Mouse (Mus musculus): ENCODE results near the gene Cpb2. TPM values are rescaled to one million over a fixed set of nuclear protein-coding genes. Genes with fewer than 3 reads are reported as not detected.

The Cpb2 gene
- polyA plus RNA-seq, 1 experiment from 2014 or later: not detected

- no peak for DNase-seq (ENCODE audit: low spot score)
- no peak overlapping the region for H3K9ac ChIP-seq (ENCODE audit: low read depth, low read length)
- H3K27me3 ChIP-seq (replicated peaks; ENCODE audit: control insufficient read depth, insufficient read depth, low read length): no peaks in the 10 kb centered on the region
- no peaks in the 10 kb centered on the region for H3K4me1 ChIP-seq (ENCODE audit: control insufficient read depth, insufficient read depth, low read length)
- H3K27ac ChIP-seq (replicated peaks; ENCODE audit: low read depth, low read length): no peak overlapping the region
- peaks cover 6% of the 10 kb centered on the region; the same call in 1 of the 2 replicates for H3K36me3 ChIP-seq (ENCODE audit: control insufficient read depth, insufficient read depth, low read length)
- H3K4me3 ChIP-seq (ENCODE audit: low read depth, low read length): no peak overlapping the region
- no peaks in the 10 kb centered on the region for H3K9me3 ChIP-seq (ENCODE audit: control insufficient read depth, low read length)
- no peak for ATAC-seq (ENCODE audit: low read depth)
- H3K4me2 ChIP-seq (ENCODE audit: low read depth, low read length): no peak overlapping the region
- 94% methylated on average over 2 of the region's 2 CpGs for WGBS
These were observed 72.4 kb downstream of the Cpb2 start for GRCm38 (mm10) chr14:75314484-75314883.

DNA sequence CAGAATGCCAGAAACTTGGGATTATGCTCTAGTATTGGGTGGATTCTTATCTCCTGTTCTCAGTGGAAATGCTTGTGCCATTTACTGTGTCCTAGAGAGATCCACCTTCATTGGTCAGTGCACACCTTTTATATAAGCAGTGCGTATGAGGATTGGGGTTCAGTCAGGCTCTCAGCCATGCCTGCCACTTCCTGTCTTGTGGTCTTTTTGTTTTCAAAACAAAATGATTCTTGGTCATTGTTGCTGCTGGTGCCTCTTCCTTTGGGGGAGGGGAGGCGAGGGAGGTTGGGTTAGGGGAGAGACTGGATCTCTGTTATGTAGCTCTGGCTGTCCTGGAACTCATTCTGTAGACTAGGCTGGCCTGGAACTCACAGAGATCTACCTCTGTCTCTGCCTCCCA is 76.6 kb downstream of the Cpb2 start:
- Histone ChIP-seq H3K4me2 (ENCODE audit: low read depth, low read length) (no peak overlapping the region), H3K27ac (replicated peaks; ENCODE audit: low read depth, low read length) (no peak overlapping the region), H3K9ac (ENCODE audit: low read depth, low read length) (no peak overlapping the region), H3K36me3 (ENCODE audit: control insufficient read depth, insufficient read depth, low read length) (peaks cover 30% of the 10 kb centered on the region), H3K9me3 (ENCODE audit: control insufficient read depth, low read length) (no peaks in the 10 kb centered on the region), H3K4me3 (ENCODE audit: low read depth, low read length) (no peak overlapping the region), H3K27me3 (replicated peaks; ENCODE audit: control insufficient read depth, insufficient read depth, low read length) (no peaks in the 10 kb centered on the region), H3K4me1 (ENCODE audit: control insufficient read depth, insufficient read depth, low read length) (no peaks in the 10 kb centered on the region)
- 91% methylated on average over 2 of the region's 2 CpGs for WGBS
- ATAC-seq (ENCODE audit: low read depth) (no peak), DNase-seq (ENCODE audit: low spot score) (no peak)

GRCm38 (mm10) chr14:75320269-75320668 is 78.2 kb downstream of the Cpb2 start:
- Histone ChIP-seq H3K4me1 (ENCODE audit: control insufficient read depth, insufficient read depth, low read length) (no peaks in the 10 kb centered on the region), H3K27ac (replicated peaks; ENCODE audit: low read depth, low read length) (no peak overlapping the region), H3K36me3 (ENCODE audit: control insufficient read depth, insufficient read depth, low read length) (peaks cover 42% of the 10 kb centered on the region), H3K9ac (ENCODE audit: low read depth, low read length) (no peak overlapping the region), H3K4me2 (ENCODE audit: low read depth, low read length) (no peak overlapping the region), H3K27me3 (replicated peaks; ENCODE audit: control insufficient read depth, insufficient read depth, low read length) (no peaks in the 10 kb centered on the region), H3K9me3 (ENCODE audit: control insufficient read depth, low read length) (no peaks in the 10 kb centered on the region), H3K4me3 (ENCODE audit: low read depth, low read length) (no peak overlapping the region)
- DNase-seq (ENCODE audit: low spot score): no peak
- no peak for ATAC-seq (ENCODE audit: low read depth)
- WGBS: 94% methylated on average over 5 of the region's 5 CpGs

DNA sequence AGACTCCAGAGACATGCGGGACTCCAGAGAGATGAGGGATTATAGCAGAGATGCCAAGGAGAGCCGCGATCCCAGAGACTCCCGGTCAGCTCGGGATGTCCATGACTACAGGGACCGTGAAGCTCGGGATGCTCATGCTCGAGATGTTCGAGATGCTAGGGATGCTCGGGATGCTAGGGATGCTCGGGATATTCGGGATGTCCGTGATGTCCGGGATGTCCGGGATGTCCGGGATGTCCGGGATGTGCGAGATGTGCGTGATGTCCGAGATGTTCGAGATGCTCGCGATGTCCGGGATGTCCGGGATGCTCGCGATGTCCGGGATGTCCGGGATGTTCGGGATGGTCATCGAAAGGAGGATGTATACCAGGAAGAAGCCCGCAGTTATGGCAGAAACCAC is 81.3 kb downstream of the Cpb2 start:
- Histone ChIP-seq H3K9ac (ENCODE audit: low read depth, low read length) (no peak overlapping the region), H3K4me1 (ENCODE audit: control insufficient read depth, insufficient read depth, low read length) (no peaks in the 10 kb centered on the region), H3K27me3 (replicated peaks; ENCODE audit: control insufficient read depth, insufficient read depth, low read length) (no peaks in the 10 kb centered on the region), H3K27ac (replicated peaks; ENCODE audit: low read depth, low read length) (no peak overlapping the region), H3K4me2 (ENCODE audit: low read depth, low read length) (no peak overlapping the region), H3K9me3 (ENCODE audit: control insufficient read depth, low read length) (no peaks in the 10 kb centered on the region), H3K4me3 (ENCODE audit: low read depth, low read length) (no peak overlapping the region), H3K36me3 (ENCODE audit: control insufficient read depth, insufficient read depth, low read length) (peaks cover 50% of the 10 kb centered on the region)
- no peak for ATAC-seq (ENCODE audit: low read depth)
- WGBS: 98% methylated on average over 32 of the region's 32 CpGs
- DNase-seq (ENCODE audit: low spot score): no peak

DNA sequence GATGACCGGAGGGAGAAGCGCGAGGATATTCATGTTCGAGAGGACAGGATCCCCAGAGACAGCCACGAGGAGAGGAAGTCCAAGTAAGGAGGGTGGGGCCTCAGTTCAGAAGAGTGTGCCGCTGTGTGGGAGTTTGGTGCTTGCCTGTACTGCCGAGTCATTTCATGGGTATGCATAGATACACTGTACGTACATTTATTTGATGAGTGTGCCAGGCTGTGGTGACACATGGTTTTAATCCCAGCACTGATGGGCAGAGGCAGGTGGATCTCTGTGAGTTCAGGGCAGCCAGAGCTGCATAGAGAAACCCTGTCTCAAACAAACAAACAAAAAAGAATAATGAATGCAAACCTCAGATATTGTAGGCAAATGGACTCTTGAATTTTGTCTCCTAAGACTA is 86.0 kb downstream of the Cpb2 start:
- Histone ChIP-seq H3K4me2 (ENCODE audit: low read depth, low read length) (no peak overlapping the region), H3K9ac (ENCODE audit: low read depth, low read length) (no peak overlapping the region), H3K9me3 (ENCODE audit: control insufficient read depth, low read length) (no peaks in the 10 kb centered on the region), H3K36me3 (ENCODE audit: control insufficient read depth, insufficient read depth, low read length) (peaks cover 73% of the 10 kb centered on the region), H3K27ac (replicated peaks; ENCODE audit: low read depth, low read length) (no peak overlapping the region), H3K4me1 (ENCODE audit: control insufficient read depth, insufficient read depth, low read length) (no peaks in the 10 kb centered on the region), H3K27me3 (replicated peaks; ENCODE audit: control insufficient read depth, insufficient read depth, low read length) (no peaks in the 10 kb centered on the region), H3K4me3 (ENCODE audit: low read depth, low read length) (no peak overlapping the region)
- WGBS: 75% methylated on average over 8 of the region's 8 CpGs
- ATAC-seq (ENCODE audit: low read depth) (no peak), DNase-seq (ENCODE audit: low spot score) (peak; percentile 4)

DNA sequence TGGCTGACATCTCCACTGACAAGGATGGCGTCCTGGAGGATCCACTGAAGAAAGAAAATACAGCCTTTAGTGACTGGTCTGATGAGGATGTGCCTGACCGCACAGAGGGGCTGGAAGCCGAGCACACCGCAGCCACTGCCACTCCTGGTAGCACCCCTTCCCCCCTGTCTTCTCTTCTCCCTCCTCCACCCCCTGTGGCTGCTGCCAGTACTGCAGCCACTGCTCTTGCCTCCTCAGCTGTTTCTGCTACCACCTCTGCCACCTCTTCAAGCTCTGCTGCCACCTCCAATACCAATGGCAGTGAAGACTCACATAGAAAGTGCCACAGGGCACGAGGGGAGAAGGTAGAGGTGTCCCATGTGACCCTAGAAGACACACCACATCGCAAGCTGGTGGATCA is 88.5 kb downstream of the Cpb2 start:
- no peak overlapping the region for H3K4me3 ChIP-seq (ENCODE audit: low read depth, low read length)
- H3K36me3 ChIP-seq (ENCODE audit: control insufficient read depth, insufficient read depth, low read length): peaks cover 57% of the 10 kb centered on the region
- H3K4me1 ChIP-seq (ENCODE audit: control insufficient read depth, insufficient read depth, low read length): no peaks in the 10 kb centered on the region
- H3K4me2 ChIP-seq (ENCODE audit: low read depth, low read length): no peak overlapping the region
- no peak overlapping the region for H3K27ac ChIP-seq (replicated peaks; ENCODE audit: low read depth, low read length)
- DNase-seq (ENCODE audit: low spot score) (no peak), ATAC-seq (ENCODE audit: low read depth) (no peak)
- H3K9me3 ChIP-seq (ENCODE audit: control insufficient read depth, low read length): no peaks in the 10 kb centered on the region
- 88% methylated on average over 3 of the region's 6 CpGs for WGBS
- H3K9ac ChIP-seq (ENCODE audit: low read depth, low read length): no peak overlapping the region
- no peaks in the 10 kb centered on the region for H3K27me3 ChIP-seq (replicated peaks; ENCODE audit: control insufficient read depth, insufficient read depth, low read length)

Small RNAs within 50 kb of the gene (microRNA-seq; reads per million reads assigned to microRNA genes)
- gene Gm44482 (ENCODE audit: borderline number of aligned reads): not detected

Other genes starting within 250 kb of the Cpb2 start
- 1.0 and 1.1 TPM in 2 replicates for gene Rubcnl, start 226.3 kb upstream of the Cpb2 start, polyA plus RNA-seq (2014; fragmentation: Nextera tagmentation; extraction: Ambion mirVana)
- gene Lrrc63, start 111.4 kb upstream of the Cpb2 start, polyA plus RNA-seq (2014; fragmentation: Nextera tagmentation; extraction: Ambion mirVana): not detected in 2 replicates
- 44.3 and 47.1 TPM in 2 replicates for gene Lcp1, start 111.2 kb upstream of the Cpb2 start, polyA plus RNA-seq (2014; fragmentation: Nextera tagmentation; extraction: Ambion mirVana)
- 26.5 and 29.1 TPM in 2 replicates for gene Zc3h13, start 42.1 kb downstream of the Cpb2 start, polyA plus RNA-seq (2014; fragmentation: Nextera tagmentation; extraction: Ambion mirVana)
- 0.35 and 0.43 TPM in 2 replicates for gene Siah3, start 213.7 kb downstream of the Cpb2 start, polyA plus RNA-seq (2014; fragmentation: Nextera tagmentation; extraction: Ambion mirVana)